Mouse (Mus musculus) heart, embryonic 16.5 days (tissue): Measurements from ENCODE around the gene Itgb3bp. TPM values are rescaled to one million over a fixed set of nuclear protein-coding genes. Genes with fewer than 3 reads are reported as not detected.

ENCODE experiments used
- ATAC-seq: fragments of 200-750 bp; cut with Nextera tagmentation; replicated peaks from 2 replicates; pipeline ENCODE4 v1.8.0; 2017; ENCODE audit warnings: moderate number of reproducible peaks; ENCODE audit not compliant: insufficient read depth, low FRiP score; ENCODE audit errors: extremely low read depth
- H3K27ac ChIP-seq: fragments of 300-500 bp; sonication (generic); 2 replicates; pipeline ENCODE4 v1.5.1; 2014; ENCODE audit warnings: mild to moderate bottlenecking, low read length, control low read depth, moderate library complexity
- H3K27me3 ChIP-seq: fragments of 300-500 bp; sonication (generic); 2 replicates; pipeline ENCODE4 v1.6.1; 2014; ENCODE audit warnings: low read length, mixed read lengths; ENCODE audit not compliant: control insufficient read depth, insufficient read depth
- H3K36me3 ChIP-seq: fragments of 300-500 bp; sonication (generic); 2 replicates; pipeline ENCODE4 v1.6.1; 2014; ENCODE audit not compliant: control insufficient read depth, insufficient read depth
- H3K4me1 ChIP-seq: fragments of 300-500 bp; sonication (generic); 2 replicates; pipeline ENCODE4 v1.6.1; 2014; ENCODE audit warnings: low read length, mixed read lengths; ENCODE audit not compliant: control insufficient read depth, insufficient read depth
- H3K4me2 ChIP-seq: fragments of 300-500 bp; sonication (generic); 2 replicates; pipeline ENCODE4 v1.6.1; 2014; ENCODE audit warnings: low read depth, mild to moderate bottlenecking, control low read depth, low read length
- H3K4me3 ChIP-seq: fragments of 300-500 bp; sonication (generic); 2 replicates; pipeline ENCODE4 v1.5.1; 2014; ENCODE audit warnings: mild to moderate bottlenecking, control low read depth, low read length
- H3K9ac ChIP-seq: fragments of 300-500 bp; sonication (generic); 2 replicates; pipeline ENCODE4 v1.6.1; 2014; ENCODE audit warnings: low read length, control low read depth
- H3K9me3 ChIP-seq: fragments of 300-500 bp; sonication (generic); replicated peaks from 2 replicates; pipeline ENCODE4 v1.6.1; 2016; ENCODE audit warnings: low read length; ENCODE audit not compliant: control insufficient read depth
- WGBS: fragments of 180-500 bp; shearing (Covaris S2); extraction: QIAGEN DNeasy Blood & Tissue Kit; methylation state at CpG from one replicate; pipeline ENCODE4 v1.1.7; 2014; 5-methylcytosine and 5-hydroxymethylcytosine counted together
- polyA plus RNA-seq: library from polyadenylated mRNA; unstranded; fragments of >200 nt; fragmentation: Nextera tagmentation; extraction: Ambion mirVana; gene quantifications from 2 replicates; pipeline ENCODE4 v1.2.1, GENCODE M21; 2015

Itgb3bp gene
- polyA plus RNA-seq, 1 experiment from 2014 or later, result 31.9 TPM

DNA sequence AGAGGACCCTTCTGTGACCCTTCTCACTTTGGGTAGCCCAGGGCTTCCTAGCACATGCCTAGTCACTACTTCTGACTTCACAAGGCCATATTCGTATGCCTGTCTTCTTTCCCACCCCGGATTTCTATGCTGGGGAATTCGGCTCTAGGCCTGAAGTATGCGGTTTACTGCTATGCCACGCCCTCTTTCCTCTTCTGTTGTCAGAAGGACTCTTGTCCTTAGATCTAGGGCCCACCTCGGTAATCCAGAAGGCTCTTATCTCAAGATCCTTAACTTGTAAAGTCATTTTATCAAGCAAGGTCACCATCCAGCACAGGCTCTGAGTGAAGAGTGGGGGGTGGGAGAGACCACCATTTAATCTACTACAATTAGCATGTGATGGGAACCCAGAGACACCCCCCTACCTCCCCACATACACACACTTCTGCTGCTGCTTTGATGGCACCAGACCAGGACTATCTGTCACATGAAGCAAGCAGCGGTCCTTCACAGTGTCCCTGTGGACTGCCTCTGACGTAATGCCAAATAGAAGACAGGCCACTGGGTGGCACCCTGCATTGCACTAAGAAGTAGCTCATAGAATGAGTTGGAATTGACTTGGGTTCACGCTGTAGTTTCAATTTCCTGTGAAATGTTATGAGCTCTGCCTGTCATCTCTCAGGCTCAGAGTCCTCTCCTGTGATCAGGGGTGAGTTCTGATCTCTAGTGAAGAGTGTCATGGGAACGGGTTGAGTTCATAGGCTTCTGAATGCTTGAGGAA lies 12.2 kb upstream of the Itgb3bp start:
- no peak overlapping the region for H3K4me2 ChIP-seq
- peak overlapping the region; percentile 12; the same call in 1 of the 2 replicates for H3K27ac ChIP-seq
- H3K9me3 ChIP-seq, result no peaks in the 10 kb centered on the region
- WGBS, result 46% methylated on average over 10 of the region's 10 CpGs
- no peaks in the 10 kb centered on the region for H3K27me3 ChIP-seq
- peak overlapping the region; percentile 28; the same call in 1 of the 2 replicates for H3K9ac ChIP-seq
- H3K4me3 ChIP-seq, result no peak overlapping the region
- ATAC-seq, result peak; percentile 42; the same call in 1 of the 2 replicates
- H3K4me1 ChIP-seq, result peaks cover 33% of the 10 kb centered on the region
- peaks cover 5% of the 10 kb centered on the region; the same call in 1 of the 2 replicates for H3K36me3 ChIP-seq

DNA sequence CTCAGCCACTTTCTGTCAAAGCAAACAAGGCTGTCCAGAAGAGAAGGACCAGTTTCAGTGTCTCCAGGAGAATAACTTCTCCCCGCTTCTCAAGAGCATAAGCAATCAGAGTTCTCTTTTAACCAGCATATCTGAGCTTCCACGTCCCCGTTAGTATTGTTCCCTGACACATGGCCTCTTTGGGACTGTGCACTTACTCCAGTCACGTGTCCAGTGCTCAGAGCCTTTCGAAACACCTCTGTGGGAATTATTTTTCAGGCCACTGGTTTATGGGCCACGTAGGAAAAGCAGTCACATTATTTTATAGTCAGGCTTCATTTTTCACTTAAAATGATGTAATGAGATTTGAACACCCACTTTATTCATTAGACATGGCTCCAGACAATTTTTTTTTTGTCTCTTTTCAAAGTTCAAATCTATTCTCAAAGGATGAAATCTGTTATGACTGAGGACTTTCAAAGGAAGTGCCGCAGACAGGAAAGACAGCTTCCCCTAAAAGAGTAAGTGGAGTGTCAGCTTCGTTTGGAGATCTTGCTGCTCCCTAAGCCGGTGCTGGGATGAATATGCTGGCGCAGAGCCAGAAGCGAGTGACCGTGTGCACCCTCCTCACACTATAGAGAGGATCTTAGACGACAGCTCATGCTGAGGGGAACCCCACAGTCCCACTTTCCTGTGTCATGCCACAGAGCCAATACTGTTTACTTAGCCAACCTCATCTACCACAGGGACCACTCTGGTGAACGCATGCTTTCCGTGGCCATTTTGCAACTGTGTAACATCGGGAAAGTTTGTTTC lies 10.3 kb upstream of the Itgb3bp start:
- ATAC-seq, result no peak
- H3K4me1 ChIP-seq, result peaks cover 41% of the 10 kb centered on the region
- 0 out of 2 replicates have a peak overlapping the region, but pooled peaks have one; percentile 52 for H3K27ac ChIP-seq
- no peak overlapping the region for H3K4me2 ChIP-seq
- no peaks in the 10 kb centered on the region for H3K9me3 ChIP-seq
- WGBS, result 39% methylated on average over 16 of the region's 16 CpGs
- H3K27me3 ChIP-seq, result no peaks in the 10 kb centered on the region
- H3K4me3 ChIP-seq, result no peak overlapping the region
- no peak overlapping the region for H3K9ac ChIP-seq
- H3K36me3 ChIP-seq, result peaks cover 9% of the 10 kb centered on the region; the same call in 1 of the 2 replicates

DNA sequence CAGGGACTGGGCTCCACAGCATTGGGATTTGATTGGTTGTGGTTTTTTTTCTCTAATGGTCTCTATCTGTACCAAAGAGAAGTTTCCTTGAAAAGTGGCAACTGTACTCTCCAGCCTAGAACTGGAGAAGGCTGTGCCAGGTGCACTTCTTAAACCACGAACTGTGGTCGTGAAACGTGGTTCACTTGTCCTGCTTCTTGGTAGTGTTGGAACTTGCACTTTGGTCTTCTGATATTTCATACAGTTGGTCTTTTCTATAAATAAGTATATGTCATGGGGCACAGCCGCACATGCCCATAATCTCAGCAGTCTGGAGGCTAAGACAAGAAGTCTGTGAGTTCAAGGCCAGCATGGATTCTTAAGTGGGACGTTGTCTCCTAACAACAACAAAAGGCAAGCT lies 6.7 kb upstream of the Itgb3bp start:
- 84% methylated on average over 5 of the region's 5 CpGs for WGBS
- Histone ChIP-seq H3K27ac (no peak overlapping the region), H3K4me1 (peaks cover 41% of the 10 kb centered on the region), H3K36me3 (peaks cover 9% of the 10 kb centered on the region; the same call in 1 of the 2 replicates), H3K4me3 (no peak overlapping the region), H3K9me3 (no peaks in the 10 kb centered on the region), H3K27me3 (no peaks in the 10 kb centered on the region), H3K4me2 (no peak overlapping the region), H3K9ac (no peak overlapping the region)
- no peak for ATAC-seq

DNA sequence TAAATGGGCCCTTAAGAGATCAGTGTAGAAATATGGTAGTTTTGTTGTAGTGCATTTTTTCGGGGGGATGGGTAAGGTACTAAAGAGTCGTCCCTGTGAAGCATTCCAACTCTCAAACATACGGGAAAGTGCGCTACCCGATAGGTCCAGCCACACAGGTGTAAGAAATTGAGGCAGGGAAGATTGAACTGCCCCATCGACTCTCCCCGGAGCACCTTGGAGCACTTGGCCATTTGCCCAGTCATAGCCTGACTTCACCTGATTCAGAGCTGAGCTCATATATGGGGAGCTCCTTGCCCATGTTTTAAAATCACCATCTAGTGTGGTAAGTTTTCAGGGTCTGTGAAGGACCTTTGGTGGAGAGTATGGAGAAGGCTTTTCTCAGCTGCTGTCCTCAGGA lies 5.2 kb upstream of the Itgb3bp start:
- H3K36me3 ChIP-seq, result peaks cover 9% of the 10 kb centered on the region; the same call in 1 of the 2 replicates
- no peak overlapping the region for H3K4me2 ChIP-seq
- H3K4me3 ChIP-seq, result no peak overlapping the region
- H3K9me3 ChIP-seq, result no peaks in the 10 kb centered on the region
- ATAC-seq, result no peak
- peaks cover 33% of the 10 kb centered on the region for H3K4me1 ChIP-seq
- H3K27ac ChIP-seq, result no peak overlapping the region
- no peaks in the 10 kb centered on the region for H3K27me3 ChIP-seq
- H3K9ac ChIP-seq, result no peak overlapping the region
- WGBS, result 77% methylated on average over 7 of the region's 7 CpGs

DNA sequence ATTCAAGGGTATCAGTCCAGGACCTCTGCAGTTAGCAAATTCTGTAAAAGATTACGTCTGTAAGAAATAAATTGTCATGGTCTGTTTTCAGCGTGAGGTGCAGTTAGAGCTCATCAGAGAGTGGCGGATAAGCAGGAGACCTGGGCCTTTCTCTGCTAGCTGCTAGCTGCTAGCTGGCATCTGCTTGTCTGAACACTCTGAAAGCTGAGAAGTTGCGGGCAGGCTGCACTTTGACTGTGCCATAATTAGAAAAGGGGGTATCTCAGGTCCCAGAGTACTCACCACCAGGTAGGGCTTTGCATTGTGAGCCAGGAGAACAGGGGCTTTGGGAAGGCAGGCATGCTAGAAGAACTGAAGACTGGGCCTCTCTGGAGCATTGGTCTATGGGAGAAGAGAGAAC lies 2.2 kb upstream of the Itgb3bp start:
- H3K36me3 ChIP-seq, result 0 out of 2 replicates have a peak, but pooled peaks cover 6% of the 10 kb centered on the region
- WGBS, result 44% methylated on average over 4 of the region's 4 CpGs
- no peak for ATAC-seq
- H3K27ac ChIP-seq, result peak overlapping the region; percentile 100
- no peaks in the 10 kb centered on the region for H3K9me3 ChIP-seq
- H3K4me1 ChIP-seq, result peaks cover 30% of the 10 kb centered on the region
- no peaks in the 10 kb centered on the region for H3K27me3 ChIP-seq
- peak overlapping the region; percentile 68 for H3K4me2 ChIP-seq
- H3K9ac ChIP-seq, result peak overlapping the region; percentile 97
- peak overlapping the region; percentile 85 for H3K4me3 ChIP-seq

DNA sequence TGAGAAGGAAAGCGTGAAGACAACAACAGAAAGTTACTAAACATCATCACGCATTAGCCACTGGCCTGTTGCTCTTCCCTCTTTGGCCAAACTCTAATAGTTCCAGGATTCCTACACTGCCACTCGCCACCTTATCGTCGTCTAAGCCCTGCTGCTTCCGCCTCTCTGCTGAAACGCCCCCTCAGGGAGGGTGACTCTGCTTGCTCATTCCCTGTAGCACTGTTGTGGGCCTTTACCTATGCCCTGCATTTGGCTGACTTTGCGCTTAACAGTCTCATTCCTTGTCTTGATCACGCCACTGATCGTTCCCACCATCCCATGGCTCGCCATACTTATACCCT lies 1.6 kb upstream of the Itgb3bp start:
- peak overlapping the region; percentile 85 for H3K4me3 ChIP-seq
- ATAC-seq, result no peak
- peaks cover 30% of the 10 kb centered on the region for H3K4me1 ChIP-seq
- H3K9ac ChIP-seq, result peak overlapping the region; percentile 97
- H3K27me3 ChIP-seq, result no peaks in the 10 kb centered on the region
- H3K36me3 ChIP-seq, result 0 out of 2 replicates have a peak, but pooled peaks cover 3% of the 10 kb centered on the region
- 34% methylated on average over 11 of the region's 11 CpGs for WGBS
- peak overlapping the region; percentile 100 for H3K27ac ChIP-seq
- H3K9me3 ChIP-seq, result no peaks in the 10 kb centered on the region
- peak overlapping the region; percentile 68 for H3K4me2 ChIP-seq

DNA sequence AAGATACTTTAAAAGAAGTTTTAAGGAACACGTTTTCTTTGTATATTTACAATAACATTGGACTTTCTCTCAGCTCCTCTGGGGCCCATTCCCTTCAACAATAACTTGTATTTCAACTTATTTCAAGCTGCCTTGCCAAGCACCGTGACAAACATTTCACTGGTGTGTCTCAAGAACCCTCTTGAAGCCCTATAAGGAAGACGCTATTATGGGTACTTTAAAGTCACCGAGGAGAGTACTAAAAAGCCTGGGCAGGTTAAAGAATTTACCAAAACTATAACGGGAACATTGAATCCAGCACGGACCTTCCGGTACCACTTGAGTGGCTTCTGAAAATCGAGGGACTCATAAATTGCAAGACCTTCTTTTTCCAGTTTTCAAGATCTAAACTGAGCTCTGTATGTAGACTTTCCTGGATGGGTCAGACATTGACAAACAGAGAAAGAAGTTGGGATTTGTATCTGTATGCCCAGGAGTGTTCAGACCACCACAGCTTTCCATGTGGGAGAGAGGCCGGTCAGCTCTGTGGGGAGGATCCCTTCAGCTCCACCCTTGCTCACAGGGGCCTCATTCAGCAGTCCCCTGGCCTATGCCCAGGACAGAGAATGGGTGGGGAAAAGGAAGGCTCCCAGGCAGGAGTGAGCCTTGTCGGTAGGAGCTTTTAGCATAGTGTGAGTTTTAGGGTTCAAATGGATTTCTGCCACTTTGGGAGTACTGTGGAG lies 1.1 kb upstream of the Itgb3bp start:
- peak overlapping the region; percentile 100 for H3K27ac ChIP-seq
- H3K4me2 ChIP-seq, result peak overlapping the region; percentile 68
- peak overlapping the region; percentile 85 for H3K4me3 ChIP-seq
- no peak for ATAC-seq
- H3K27me3 ChIP-seq, result no peaks in the 10 kb centered on the region
- WGBS, result 23% methylated on average over 10 of the region's 10 CpGs
- H3K9ac ChIP-seq, result peak overlapping the region; percentile 97
- H3K4me1 ChIP-seq, result peaks cover 27% of the 10 kb centered on the region
- H3K9me3 ChIP-seq, result no peaks in the 10 kb centered on the region
- no peaks in the 10 kb centered on the region for H3K36me3 ChIP-seq

DNA sequence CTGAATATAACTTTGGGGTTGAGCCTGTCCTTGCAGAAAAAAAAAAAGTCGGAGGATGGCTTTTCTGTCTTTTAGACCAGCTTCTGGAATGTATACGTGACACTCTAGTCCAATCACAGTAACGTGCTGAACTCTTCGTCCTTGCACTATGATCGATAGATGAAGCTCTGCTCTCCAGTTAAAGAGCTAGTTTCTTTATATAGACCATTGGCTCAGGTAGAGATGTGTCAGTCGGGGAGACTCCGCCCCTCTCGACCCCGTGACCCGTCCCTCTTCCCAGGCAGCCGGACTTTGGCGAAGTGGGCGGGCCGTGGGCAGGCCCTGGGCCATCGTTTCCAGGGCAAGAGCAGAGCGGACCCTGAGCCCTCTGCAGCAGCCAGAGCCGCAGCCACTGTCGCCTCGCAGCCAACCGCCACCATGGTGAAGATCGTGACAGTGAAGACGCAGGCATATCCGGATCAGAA lies 432 bp downstream of the Itgb3bp start, which contains the start of gene Pgm1:
Pgm1 (plus strand) TSS at position 266 of the 464 bp plus-strand sequence.
- WGBS, result 2% methylated on average over 23 of the region's 23 CpGs
- no peaks in the 10 kb centered on the region for H3K27me3 ChIP-seq
- peak within 1 kb of the TSS; percentile 85 for H3K4me3 ChIP-seq
- peaks cover 20% of the 10 kb centered on the region for H3K4me1 ChIP-seq
- ATAC-seq, result peak; percentile 84
- peak within 1 kb of the TSS; percentile 97 for H3K9ac ChIP-seq
- no peaks in the 10 kb centered on the region for H3K36me3 ChIP-seq
- peak within 1 kb of the TSS; percentile 100 for H3K27ac ChIP-seq
- no peaks in the 10 kb centered on the region for H3K9me3 ChIP-seq
- peak within 1 kb of the TSS; percentile 68 for H3K4me2 ChIP-seq
